Mouse (Mus musculus) hindbrain, embryonic 11.5 days (tissue): Measurements from ENCODE around the gene Fgfr4. TPM values are rescaled to one million over a fixed set of nuclear protein-coding genes. Genes with fewer than 3 reads are reported as not detected.

Experiments
- ATAC-seq: fragments of 200-750 bp; cut with Nextera tagmentation; 2 replicates; pipeline ENCODE4 v1.8.0; 2017; ENCODE audit warnings: mild to moderate bottlenecking, moderate TSS enrichment, moderate library complexity; ENCODE audit not compliant: low FRiP score
- DNase-seq: peaks from one replicate; pipeline ENCODE4 v3.0.0-alpha.2; 2015; ENCODE audit warnings: low spot score
- H3K27ac ChIP-seq: fragments of 300-500 bp; sonication (generic); 2 replicates; pipeline ENCODE4 v1.5.1; 2014; ENCODE audit warnings: mild to moderate bottlenecking, low read depth, low read length
- H3K27me3 ChIP-seq: fragments of 300-500 bp; sonication (generic); 2 replicates; pipeline ENCODE4 v1.6.1; 2014; ENCODE audit warnings: mild to moderate bottlenecking, low read length, moderate library complexity, mixed read lengths; ENCODE audit not compliant: control insufficient read depth, insufficient read depth
- H3K36me3 ChIP-seq: fragments of 300-500 bp; sonication (generic); 2 replicates; pipeline ENCODE4 v1.6.1; 2014; ENCODE audit warnings: mild to moderate bottlenecking, low read length, moderate library complexity, mixed read lengths; ENCODE audit not compliant: control insufficient read depth, insufficient read depth
- H3K4me1 ChIP-seq: fragments of 300-500 bp; sonication (generic); replicated peaks from 2 replicates; pipeline ENCODE4 v1.6.1; 2014; ENCODE audit warnings: low read length, mixed read lengths; ENCODE audit not compliant: control insufficient read depth, insufficient read depth
- H3K4me2 ChIP-seq: fragments of 300-500 bp; sonication (generic); replicated peaks from 2 replicates; pipeline ENCODE4 v1.6.1; 2014; ENCODE audit warnings: mild to moderate bottlenecking, low read depth, low read length
- H3K4me3 ChIP-seq: fragments of 300-500 bp; sonication (generic); 2 replicates; pipeline ENCODE4 v1.5.1; 2014; ENCODE audit warnings: low read depth, low read length
- H3K9ac ChIP-seq: fragments of 300-500 bp; sonication (generic); 2 replicates; pipeline ENCODE4 v1.6.1; 2014; ENCODE audit warnings: low read depth, low read length
- H3K9me3 ChIP-seq: fragments of 300-500 bp; sonication (generic); 2 replicates; pipeline ENCODE4 v1.6.1; 2016; ENCODE audit warnings: low read length; ENCODE audit not compliant: control insufficient read depth
- WGBS: fragments of 180-500 bp; shearing (Covaris S2); extraction: QIAGEN DNeasy Blood & Tissue Kit; methylation state at CpG from one replicate; pipeline ENCODE4 v1.1.7; 2014; 5-methylcytosine and 5-hydroxymethylcytosine counted together
- polyA plus RNA-seq: library from polyadenylated mRNA; unstranded; fragments of >200 nt; fragmentation: Nextera tagmentation; extraction: Ambion mirVana; gene quantifications from 2 replicates; pipeline ENCODE4 v1.2.1, GENCODE M21; 2014

Gene Fgfr4
- polyA plus RNA-seq, 1 experiment from 2014 or later = 0.66 TPM

- WGBS = 0% methylated on average over 20 of the region's 93 CpGs
- DNase-seq (peak; percentile 96), ATAC-seq (peak; percentile 82)
- Histone ChIP-seq H3K36me3 (0 out of 2 replicates have a peak, but pooled peaks cover 4% of the 10 kb centered on the region), H3K4me1 (peaks cover 8% of the 10 kb centered on the region), H3K9me3 (no peaks in the 10 kb centered on the region), H3K4me2 (peak overlapping the region; percentile 88), H3K9ac (peak overlapping the region; percentile 96), H3K27ac (peak overlapping the region; percentile 99), H3K27me3 (no peaks in the 10 kb centered on the region), H3K4me3 (peak overlapping the region; percentile 83)
Measured at GRCm38 (mm10) chr13:55211221-55212010, 59.0 kb downstream of the Fgfr4 start.

- H3K27ac ChIP-seq = peak overlapping the region; percentile 99
Measured at GRCm38 (mm10) chr13:55212011-55212360, 59.5 kb downstream of the Fgfr4 start.

DNA sequence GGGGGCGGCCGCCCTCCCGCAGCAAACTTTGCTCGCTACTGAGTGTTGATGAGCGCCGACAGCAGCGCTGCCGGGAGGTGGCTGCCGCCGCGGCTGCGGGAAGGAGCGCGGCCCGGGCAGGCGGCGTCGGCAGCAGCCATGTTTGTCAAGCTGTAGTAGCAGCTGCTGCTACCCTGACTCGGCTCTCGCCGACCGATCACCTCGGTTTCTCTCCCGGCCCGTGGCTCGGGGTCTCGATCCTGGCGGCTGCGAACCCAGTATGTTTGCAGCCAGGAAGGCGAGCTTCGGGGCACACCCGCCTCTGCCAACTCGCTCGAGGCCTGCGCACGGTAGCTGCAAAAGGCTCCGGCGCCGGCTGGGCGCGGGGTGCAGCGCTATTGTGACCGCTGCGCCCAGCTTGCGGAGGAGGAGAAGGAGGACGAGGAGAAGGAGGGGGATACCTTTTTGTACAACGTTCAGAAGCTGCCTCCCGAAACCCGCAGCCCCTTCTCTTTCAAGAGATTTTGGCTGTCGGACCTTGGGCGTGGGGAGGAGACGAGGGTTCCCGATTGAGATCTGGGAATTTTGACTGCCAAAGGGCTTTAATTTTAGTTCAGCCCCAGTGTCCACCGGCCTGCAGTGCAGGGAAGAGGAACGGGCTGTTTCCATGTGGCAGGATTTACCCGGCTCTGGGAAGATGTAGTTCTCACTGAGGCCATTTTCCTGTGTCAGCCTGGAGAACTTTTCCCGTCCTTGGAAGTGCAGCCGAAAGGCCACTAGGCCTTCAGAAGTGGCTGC is 60.1 kb downstream of the Fgfr4 start:
- H3K4me3 ChIP-seq = peak overlapping the region; percentile 83
- DNase-seq = peak; percentile 77
- H3K27ac ChIP-seq = peak overlapping the region; percentile 99
- ATAC-seq = 0 out of 2 replicates have a peak, but pooled peaks have one; percentile 1
- H3K9ac ChIP-seq = peak overlapping the region; percentile 96
- H3K27me3 ChIP-seq = no peaks in the 10 kb centered on the region
- H3K9me3 ChIP-seq = no peaks in the 10 kb centered on the region
- H3K4me1 ChIP-seq = peaks cover 8% of the 10 kb centered on the region
- peak overlapping the region; percentile 88 for H3K4me2 ChIP-seq
- H3K36me3 ChIP-seq = 0 out of 2 replicates have a peak, but pooled peaks cover 4% of the 10 kb centered on the region
- WGBS = under 1% methylated on average over 52 of the region's 58 CpGs

More at GRCm38 (mm10) chr13:55212011-55212360, 59.5 kb downstream of the Fgfr4 start:
- peak overlapping the region; percentile 96 for H3K9ac ChIP-seq
- DNase-seq (no peak), ATAC-seq (peak; percentile 64)
- H3K36me3 ChIP-seq = 0 out of 2 replicates have a peak, but pooled peaks cover 4% of the 10 kb centered on the region
- peak overlapping the region; percentile 88 for H3K4me2 ChIP-seq
- H3K9me3 ChIP-seq = no peaks in the 10 kb centered on the region
- no peaks in the 10 kb centered on the region for H3K27me3 ChIP-seq
- H3K4me3 ChIP-seq = peak overlapping the region; percentile 83
- WGBS = 0% methylated on average over 7 of the region's 32 CpGs
- H3K4me1 ChIP-seq = peaks cover 8% of the 10 kb centered on the region

GRCm38 (mm10) chr13:55213138-55213806 is 60.8 kb downstream of the Fgfr4 start:
- Histone ChIP-seq H3K4me2 (peak overlapping the region; percentile 88), H3K27me3 (no peaks in the 10 kb centered on the region), H3K4me3 (peak overlapping the region; percentile 83), H3K9me3 (no peaks in the 10 kb centered on the region), H3K4me1 (peaks cover 8% of the 10 kb centered on the region), H3K36me3 (0 out of 2 replicates have a peak, but pooled peaks cover 4% of the 10 kb centered on the region), H3K9ac (peak overlapping the region; percentile 96), H3K27ac (peak overlapping the region; percentile 99)
- DNase-seq = peak; percentile 14
- no peak for ATAC-seq
- WGBS = 66% methylated on average over 10 of the region's 10 CpGs

Other genes with a start within 250 kb of the Fgfr4 start
- gene Unc5a, start 203.2 kb upstream of the Fgfr4 start, polyA plus RNA-seq = 2.7 and 2.9 TPM in 2 replicates
- 0.52 and 0.61 TPM in 2 replicates for gene Hk3, start 131.3 kb upstream of the Fgfr4 start, polyA plus RNA-seq
- gene Uimc1, start 52.3 kb upstream of the Fgfr4 start, polyA plus RNA-seq = 21.5 and 24.1 TPM in 2 replicates
- 21.1 and 25.2 TPM in 2 replicates for gene Zfp346, start 47.3 kb upstream of the Fgfr4 start, polyA plus RNA-seq
- gene Gm17617, start 19.1 kb upstream of the Fgfr4 start, polyA plus RNA-seq = not detected in 2 replicates
- 64.5 and 108 TPM in 2 replicates for gene Nsd1, start 57.1 kb downstream of the Fgfr4 start, polyA plus RNA-seq
- 433 and 450 TPM in 2 replicates for gene Prelid1, start 167.9 kb downstream of the Fgfr4 start, polyA plus RNA-seq
- 90.2 and 90.9 TPM in 2 replicates for gene Rab24, start 169.3 kb downstream of the Fgfr4 start, polyA plus RNA-seq
- 28.4 and 30.5 TPM in 2 replicates for gene Mxd3, start 177.2 kb downstream of the Fgfr4 start, polyA plus RNA-seq
- gene Lman2, start 210.1 kb downstream of the Fgfr4 start, polyA plus RNA-seq = 64.8 and 77.3 TPM in 2 replicates
- gene Rgs14, start 217.1 kb downstream of the Fgfr4 start, polyA plus RNA-seq = 0.42 and 0.48 TPM in 2 replicates
- not detected in 2 replicates for gene Slc34a1, start 245.5 kb downstream of the Fgfr4 start, polyA plus RNA-seq